Mouse (Mus musculus) small intestine, adult 2 months (tissue): ENCODE results near the gene Arpc3.
A peak's percentile ranks its signal among the peaks of the same experiment; 100 is the strongest.

Experiments
- CTCF ChIP-seq: fragments of 200-500 bp; IDR thresholded peaks from 2 replicates; pipeline ENCODE4 v1.5.1; 2012; ENCODE audit warnings: low read depth, mild to moderate bottlenecking, control low read depth, inconsistent platforms, low read length, moderate library complexity, mixed read lengths; ENCODE audit not compliant: insufficient replicate concordance, insufficient read length; ENCODE audit errors: extremely low read depth
- POLR2A ChIP-seq: fragments of 200-500 bp; IDR thresholded peaks from 2 replicates; pipeline ENCODE4 v1.6.1; 2012; ENCODE audit warnings: low read depth, mild to moderate bottlenecking, control low read depth, inconsistent platforms, low read length, moderate library complexity

DNA sequence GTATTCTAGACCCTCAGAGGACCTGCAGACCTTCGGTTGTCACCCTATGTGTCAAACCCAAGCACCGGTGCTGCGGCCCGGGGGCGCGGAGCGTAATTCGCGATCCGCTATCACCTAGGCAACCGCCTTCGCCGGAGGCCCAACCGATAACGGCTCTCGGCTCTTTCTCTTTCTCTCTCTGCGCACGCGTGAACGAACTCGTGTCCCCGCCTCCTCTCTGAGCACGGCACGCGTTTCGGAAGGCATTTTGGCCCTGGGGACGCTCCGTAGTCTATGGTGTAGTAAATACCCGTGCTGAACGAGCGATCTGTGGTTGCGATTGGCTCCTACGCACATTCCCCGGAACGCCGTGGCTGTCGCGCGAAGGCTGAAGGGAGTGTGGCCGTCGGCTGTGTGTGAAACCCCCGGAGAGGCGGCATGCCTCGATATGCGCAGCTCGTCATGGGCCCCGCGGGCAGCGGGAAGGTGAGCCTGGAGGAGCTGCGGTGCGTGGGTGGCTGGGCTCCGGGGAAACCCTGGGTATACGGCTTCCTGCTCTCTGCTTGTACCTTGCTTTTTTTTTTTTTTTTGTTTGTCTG, 19.4 kb upstream of the Arpc3 start, which contains the start of gene Fam216a:
- no peak for TF ChIP-seq CTCF
- peak; percentile 50; the same call in 1 of the 2 replicates for TF ChIP-seq POLR2A
